Mouse (Mus musculus) megakaryocyte, adult 5-6 weeks (primary cell): Measurements from ENCODE around the gene Cox7c. TPM values are rescaled to one million over a fixed set of nuclear protein-coding genes. Genes with fewer than 3 reads are reported as not detected.
"Not testable (repeated sequence)": the region's sequence is repeated elsewhere in the genome, so short reads cannot be mapped to it uniquely, and the experiment has no call there.

Experiments used
- ATAC-seq: 2 replicates; pipeline ENCODE4 v1.8.0; 2016; ENCODE audit warnings: mild to moderate bottlenecking, inconsistent platforms; ENCODE audit not compliant: poor library complexity, severe bottlenecking
- total RNA-seq, 2 experiments: library from RNA; stranded (forward) in 1 of 2; stranded (reverse) in 1 of 2; fragments of 153-499, 151-499 nt in 1 of 2; fragments of 221-1000, 200-1000 nt in 1 of 2; gene quantifications; 2 replicates each; pipeline versions ENCODE4 v1.2.3 to v1.2.4; 2015 to 2017

Cox7c gene
- total RNA-seq (2015) = 310 and 328 TPM in 2 replicates
- 247 and 298 TPM in 2 replicates for total RNA-seq (2017)

- ATAC-seq = peak; percentile 97
Observed at GRCm38 (mm10) chr13:86046254-86046951, at the start of gene Cox7c. Gene Cox7c, minus strand, starts transcription at chr13:86046904.

- no peak for ATAC-seq
Observed at GRCm38 (mm10) chr13:86068011-86068724, 21.5 kb upstream of the Cox7c start.

DNA sequence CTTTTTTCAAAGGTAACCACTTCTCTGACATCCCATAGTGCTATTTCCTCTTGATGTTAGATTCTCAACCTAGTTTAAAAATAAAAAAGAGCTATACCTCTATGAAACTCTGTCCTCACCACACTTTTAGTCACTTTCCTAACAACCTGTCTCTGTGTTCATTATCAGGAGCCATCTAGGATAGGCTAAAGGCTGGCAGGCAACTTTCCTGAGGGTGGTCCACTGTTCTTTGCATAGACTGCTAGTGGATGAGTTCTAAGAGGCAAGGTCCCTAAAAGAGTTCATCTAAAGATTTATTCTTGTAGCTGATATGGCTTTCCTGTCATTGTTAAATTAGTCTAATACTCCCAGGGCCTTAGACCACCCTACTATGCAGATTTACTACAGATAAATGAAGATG is 20.8 kb upstream of the Cox7c start:
- ATAC-seq = no peak

- not testable (repeated sequence) for ATAC-seq
Observed at GRCm38 (mm10) chr13:86054091-86054490, 7.4 kb upstream of the Cox7c start.

GRCm38 (mm10) chr13:86004907-86005675 is 41.6 kb downstream of the Cox7c start:
- no peak for ATAC-seq
